Mouse (Mus musculus): ENCODE data around the gene Gm9803.
A peak's percentile ranks its signal among the peaks of the same experiment; 100 is the strongest.
"Not testable (repeated sequence)": the region's sequence is repeated elsewhere in the genome, so short reads cannot be mapped to it uniquely, and the experiment has no call there.

Gm9803 gene

DNA sequence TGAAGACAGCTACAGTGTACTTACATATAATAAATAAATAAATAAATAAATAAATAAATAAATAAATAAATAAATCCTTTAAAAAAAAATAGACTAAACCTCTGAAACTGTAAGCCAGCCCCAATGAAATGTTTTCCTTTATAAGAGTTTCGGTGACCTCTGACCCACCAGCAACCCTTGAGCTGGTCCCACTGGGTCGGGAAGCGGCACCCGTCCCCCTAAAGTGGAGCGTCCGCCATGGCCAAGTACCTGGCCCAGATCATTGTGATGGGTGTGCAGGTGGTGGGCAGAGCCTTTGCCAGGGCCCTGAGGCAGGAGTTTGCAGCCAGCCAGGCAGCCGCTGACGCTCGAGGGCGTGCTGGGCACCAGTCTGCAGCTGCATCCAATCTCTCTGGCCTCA lies at the start of gene Gm9803:
Gene Gm9803, plus strand, starts transcription at position 154 of the 400 bp plus-strand sequence.
- DNase-seq (ENCODE audit: low spot score), result not testable (repeated sequence)

DNA sequence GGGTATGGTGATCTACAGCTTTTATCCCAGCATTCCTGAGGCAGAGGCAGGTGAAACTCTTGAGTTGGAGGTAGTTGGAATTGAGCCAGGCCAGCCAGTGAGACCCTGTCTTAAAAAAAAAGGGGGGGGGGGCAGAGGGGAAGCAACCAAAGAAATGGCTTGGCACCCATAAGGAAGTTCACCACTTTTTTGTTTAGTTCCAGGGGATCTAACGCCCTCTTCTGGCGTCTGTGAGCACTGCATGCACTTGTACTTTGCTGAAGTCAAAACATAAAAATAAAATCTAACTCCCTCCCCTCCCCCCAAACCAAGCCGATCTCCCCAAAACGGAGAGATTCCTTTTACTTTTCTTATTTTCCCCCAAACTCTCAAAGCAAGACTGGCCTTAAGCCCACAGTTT lies 48.5 kb upstream of the Gm9803 start:
- DNase-seq (ENCODE audit: low spot score), result no peak

DNA sequence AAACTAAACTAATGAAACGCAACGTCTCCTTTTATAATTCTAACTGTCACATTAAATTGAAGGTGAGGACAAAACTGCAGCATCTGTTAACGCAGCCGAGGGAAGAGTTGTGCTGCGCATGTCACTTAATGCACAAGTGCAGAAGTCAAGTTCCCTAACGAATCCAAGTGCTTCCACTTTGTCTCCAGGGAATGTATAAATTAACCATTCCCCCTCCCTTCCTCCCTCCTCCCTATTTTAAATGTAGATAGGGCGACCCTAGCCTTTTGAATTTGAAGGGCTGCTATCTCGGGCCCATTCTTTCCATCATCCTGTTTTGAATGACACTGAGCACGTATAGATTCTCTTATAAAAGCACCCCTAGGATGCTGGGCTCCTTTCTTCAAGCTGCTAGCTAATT lies 46.4 kb upstream of the Gm9803 start:
- DNase-seq (ENCODE audit: low spot score), result no peak

DNA sequence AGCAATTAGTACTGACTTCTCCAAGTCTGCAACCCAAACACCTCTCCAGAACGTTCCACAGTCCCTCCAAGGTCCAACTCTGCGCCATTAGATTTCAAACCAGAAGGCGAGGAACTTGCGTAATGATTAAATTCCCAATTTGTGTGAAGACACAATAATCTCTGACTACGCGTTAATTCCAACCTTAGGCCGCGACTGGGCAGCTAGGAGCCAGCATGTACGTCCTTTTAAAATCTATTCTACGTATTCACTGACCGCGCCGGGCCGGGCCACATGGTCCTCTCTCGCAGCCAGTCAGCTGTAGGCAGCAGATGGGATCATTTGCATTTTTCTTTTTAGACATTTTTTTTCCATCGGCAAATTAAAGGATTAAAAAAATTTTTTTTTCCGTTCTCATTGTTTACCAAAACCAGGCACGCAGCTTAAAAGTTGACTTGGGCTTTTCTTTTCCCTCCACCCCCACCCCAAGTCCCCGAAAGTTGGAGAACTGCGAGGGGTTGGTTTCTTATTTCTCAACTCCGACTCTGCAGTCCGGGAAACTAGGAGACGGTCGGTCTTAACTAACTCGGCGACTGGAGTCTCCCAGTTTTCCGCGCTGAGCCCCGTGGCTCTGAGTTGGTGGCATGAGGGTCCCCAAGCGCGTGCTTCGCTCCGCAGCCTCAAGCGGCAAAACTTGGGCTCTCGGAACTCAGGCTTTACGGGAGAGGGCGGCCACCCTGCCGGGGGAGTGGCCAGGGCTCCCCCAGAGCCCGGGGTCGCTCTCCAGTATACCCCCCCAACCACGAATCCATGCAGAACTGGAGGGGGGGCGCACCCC lies 45.8 kb upstream of the Gm9803 start:
- DNase-seq (ENCODE audit: low spot score), result peak; percentile 28

DNA sequence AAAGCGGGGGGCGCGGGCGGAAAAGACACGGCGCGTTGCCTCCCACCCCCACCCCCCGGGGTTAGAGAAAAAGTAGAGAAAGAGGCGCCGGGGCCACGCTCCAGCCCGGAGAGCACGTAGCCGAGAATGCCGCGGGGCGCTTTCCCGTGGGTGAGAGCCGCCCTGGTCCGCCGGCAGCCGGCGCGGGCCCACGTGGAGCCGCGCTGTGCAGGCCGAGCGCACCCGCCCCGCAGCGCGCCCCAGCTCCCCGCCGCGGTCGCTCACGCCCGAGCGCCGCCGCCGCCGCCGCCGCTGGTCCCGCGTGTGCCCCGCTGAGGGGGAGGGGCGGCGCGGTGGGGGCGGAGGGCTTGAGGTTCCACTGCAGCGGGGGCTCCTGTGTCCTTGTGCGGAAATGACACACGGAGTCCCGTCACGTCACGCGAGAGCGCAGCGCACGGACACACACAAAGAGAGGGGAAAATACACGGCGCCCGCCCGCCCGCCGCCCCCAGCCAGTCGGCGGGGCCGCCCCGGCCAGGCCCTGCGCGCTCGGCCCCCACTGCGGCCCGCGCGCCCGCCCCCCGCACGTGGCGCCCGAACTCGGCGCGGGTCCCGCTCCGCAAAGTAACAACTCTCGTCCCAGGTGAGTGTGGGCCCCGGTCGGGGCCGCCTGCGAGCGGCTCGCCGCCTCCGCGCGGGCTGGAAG lies 45.0 kb upstream of the Gm9803 start, which contains the start of gene Bend3:
Gene Bend3, plus strand, starts transcription at position 81 of the 685 bp plus-strand sequence.
- DNase-seq (ENCODE audit: low spot score), result peak; percentile 38

DNA sequence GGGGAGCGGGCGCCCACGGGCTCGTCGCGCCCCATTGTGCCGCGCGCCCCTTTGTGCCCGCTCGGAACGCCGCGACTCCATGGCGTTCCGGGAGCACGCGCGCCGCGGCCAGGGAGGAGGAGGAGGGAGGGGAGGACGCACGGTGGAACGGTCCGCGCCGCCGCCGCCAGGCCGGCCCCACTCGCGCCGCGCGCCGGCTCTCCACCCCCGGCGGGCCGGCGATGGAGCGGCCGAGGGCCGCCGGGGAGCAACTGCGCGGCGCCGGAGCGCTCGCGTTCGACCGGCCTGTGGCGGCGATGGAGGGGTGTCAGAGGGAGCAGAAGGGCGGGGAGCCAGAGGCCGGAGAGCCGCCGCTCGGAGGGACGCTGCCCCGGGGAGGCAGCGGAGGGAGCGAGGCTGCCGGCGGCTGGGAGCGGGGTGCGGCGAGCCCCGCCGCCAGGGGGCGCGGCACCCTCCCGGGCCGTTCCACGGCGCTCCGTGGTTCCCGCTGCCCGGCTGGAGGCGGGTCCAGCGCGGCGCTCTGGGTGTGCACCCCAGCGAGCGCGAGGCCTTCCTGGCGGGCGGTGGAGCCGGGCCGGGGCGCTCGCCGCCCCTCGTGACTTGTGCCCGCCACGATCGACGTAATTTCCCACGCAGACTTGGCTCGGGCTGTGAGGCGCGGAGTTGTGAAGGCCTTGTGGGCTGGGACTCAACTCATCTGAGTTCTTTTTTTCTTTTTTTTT lies 44.3 kb upstream of the Gm9803 start:
- peak; percentile 85 for DNase-seq (ENCODE audit: low spot score)

DNA sequence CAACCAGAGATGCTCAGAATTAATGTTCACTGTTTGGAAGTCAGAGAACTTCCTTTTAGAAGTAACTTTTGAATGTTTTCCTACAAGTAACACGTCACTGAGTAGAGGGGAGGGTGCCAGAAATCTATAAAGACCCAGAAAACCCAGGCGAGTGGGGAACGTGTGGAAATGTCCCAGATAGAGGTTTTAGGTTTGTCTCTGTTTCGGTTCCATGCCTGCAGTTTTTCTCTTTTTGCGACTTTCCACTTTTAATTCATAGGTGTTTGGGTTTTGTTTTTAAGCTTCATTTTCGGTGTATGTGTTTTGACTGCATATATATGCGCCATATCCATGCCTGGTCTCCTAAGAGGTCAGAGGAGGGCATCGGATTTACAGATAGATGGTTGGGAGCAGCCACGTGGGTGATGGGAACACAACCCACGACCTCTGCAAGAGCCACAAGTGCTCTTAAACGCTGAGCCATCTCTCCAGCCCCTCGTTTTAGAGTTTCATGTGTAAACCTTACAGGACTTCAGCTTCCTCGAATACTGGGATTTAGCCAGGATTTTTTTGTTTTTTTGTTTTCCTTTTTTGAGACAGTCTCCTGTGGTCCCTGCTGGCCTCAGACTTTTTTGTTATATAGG lies 43.5 kb upstream of the Gm9803 start:
- DNase-seq (ENCODE audit: low spot score), result no peak

DNA sequence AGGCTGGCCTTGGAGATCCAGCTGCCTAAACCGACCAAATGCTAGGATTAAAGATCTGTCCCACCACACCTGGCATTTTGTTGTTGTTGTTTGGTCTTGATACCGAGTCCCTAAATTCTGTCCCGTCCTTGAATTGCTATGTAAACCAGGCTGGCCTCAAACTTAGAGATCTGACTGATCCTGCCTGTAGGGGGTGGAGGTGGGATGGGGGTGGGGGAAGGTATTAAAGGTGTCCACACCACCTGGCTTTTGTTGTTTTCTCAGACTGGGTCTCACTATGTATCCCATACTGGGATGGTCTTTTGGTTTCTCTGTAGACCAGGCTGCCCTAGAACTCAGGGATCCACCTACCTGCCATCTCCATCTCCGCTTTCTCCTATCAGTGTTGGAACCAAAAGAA lies 42.7 kb upstream of the Gm9803 start:
- DNase-seq (ENCODE audit: low spot score), result no peak

DNA sequence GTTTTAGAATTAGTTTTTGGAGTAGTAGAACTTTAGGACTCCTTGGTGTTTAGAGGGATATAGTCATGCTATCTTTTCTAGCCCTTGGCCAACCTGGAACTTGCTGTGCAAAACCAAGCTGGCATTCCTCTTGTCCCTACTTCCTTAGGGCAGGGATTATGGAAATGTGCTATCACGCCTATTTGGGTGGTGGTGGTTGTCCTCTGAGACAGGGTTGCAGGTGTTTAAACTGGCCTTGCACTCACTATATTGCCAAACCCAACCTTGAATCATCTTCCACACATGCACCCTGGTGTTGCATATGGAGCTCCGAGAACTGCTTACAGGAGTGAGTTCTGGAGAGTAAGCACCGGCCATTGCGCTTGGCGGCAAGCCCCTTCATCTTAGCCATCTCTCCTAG lies 41.9 kb upstream of the Gm9803 start:
- no peak for DNase-seq (ENCODE audit: low spot score)

DNA sequence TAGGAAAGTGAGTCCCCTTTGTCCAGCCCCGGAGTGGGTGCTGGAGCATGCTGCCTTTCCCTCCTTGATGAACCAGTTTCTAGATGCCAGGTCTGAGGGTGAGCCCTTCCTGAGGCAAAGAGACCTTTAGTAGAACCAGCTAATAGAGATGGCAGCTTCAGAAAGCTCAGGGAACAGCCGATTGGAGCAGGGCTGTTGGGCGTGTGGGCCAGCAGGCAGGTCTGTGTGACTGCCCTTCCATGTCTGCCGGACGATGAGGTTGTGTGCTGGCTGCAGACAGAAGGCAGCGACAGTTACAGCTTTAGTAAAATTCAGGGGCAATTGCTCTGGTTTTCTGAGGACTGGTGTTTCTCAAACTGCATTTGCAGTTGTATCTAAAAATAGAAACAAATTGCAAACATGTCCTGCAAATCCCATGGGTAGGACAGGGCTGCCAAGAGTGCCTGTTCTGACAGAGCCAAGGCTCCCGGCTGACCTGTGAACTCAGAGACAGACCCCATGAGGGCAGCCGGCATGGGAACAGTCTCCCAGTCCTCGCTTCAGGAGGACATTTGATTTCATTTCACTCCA lies 40.4 kb upstream of the Gm9803 start:
- peak; percentile 12 for DNase-seq (ENCODE audit: low spot score)

DNA sequence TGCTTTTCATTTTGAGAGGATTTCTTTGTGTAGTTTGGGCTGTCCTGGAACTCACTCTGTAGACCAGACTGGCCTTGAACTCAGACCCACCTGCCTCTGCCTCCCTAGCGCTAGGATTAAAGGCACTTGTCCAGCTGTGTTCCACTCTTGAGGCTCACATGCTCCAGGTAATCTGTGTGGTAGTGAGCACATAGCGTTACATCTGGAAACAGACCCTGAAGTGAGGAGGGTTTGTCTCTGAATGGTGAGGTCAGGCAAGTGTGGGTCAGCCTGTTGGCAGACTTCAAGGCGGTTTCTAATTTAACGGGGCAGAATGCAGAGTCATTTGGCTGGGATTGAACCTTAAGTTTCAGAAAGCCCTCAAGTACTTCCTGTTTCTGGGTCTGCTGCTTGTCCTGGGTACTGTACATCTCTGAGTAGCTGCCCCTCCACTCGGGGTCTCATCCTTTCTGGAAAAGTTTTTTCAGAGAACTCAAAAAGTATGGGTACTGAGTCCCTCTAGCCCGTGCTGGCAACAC lies 38.1 kb upstream of the Gm9803 start:
- DNase-seq (ENCODE audit: low spot score), result no peak

DNA sequence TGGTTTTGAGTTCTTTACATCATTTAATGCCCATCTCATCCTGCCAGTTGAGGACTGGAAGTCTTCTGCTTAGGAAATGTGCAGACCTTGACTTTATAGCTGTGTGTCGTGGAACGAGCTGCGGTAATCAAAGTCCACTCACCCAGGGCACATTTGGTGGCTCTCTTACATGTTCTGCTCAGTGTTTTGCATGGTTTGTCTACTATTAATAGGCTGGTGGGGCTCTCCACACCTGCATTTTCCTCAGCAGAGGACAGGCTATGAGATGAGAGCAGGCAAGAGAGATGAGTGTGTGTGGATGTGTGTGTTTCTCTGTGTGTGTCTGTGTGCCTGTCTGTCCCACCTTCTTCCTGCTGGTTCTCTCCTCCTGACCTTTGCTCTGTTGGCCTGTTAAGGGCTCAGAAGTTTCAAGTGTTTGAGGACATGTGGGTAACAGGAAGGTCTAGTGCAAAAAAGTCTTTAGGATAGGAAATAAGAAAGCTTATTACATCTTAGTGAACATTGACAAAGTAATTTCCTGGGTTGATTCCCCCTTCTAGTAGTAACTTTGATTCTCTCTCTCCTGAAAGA lies 36.4 kb upstream of the Gm9803 start:
- DNase-seq (ENCODE audit: low spot score), result no peak

DNA sequence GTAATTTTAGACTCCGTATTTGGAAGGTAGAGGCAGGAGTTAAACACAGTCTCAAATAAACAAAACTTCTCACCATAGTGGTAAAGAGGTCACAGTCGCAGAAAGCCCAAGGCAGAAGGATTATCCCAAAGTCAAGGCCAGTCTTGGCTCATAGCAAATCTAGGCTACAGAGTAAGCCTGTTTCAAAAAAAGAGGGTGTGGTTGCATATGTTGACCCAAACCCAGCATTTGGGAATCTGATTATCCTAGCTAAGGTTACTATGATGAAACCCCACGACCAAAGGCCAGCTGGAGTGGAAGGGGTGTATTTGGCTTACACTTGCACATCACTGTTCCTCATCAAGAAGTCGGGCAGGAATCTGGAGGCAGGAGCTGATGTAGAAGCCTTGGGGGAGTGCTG lies 35.6 kb upstream of the Gm9803 start:
- DNase-seq (ENCODE audit: low spot score), result no peak

DNA sequence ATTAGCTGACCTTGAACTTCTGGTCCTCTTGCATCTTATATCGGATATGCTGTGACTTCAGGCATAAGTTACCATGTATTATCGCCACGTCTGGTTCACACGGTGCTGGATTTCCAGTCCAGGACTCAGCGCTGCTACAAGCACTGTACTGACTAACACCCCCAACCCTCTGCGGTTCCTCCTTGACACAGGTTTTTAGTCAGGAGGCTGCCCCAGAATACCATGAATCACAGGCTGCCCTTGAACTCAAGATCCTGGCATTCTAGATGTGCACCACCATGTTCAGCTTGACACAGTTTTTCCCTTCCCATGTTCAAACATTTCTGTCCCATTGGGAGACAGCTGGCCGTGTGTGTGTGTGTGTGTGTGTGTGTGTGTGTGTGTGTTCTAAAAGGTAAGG lies 34.7 kb upstream of the Gm9803 start:
- DNase-seq (ENCODE audit: low spot score), result no peak

DNA sequence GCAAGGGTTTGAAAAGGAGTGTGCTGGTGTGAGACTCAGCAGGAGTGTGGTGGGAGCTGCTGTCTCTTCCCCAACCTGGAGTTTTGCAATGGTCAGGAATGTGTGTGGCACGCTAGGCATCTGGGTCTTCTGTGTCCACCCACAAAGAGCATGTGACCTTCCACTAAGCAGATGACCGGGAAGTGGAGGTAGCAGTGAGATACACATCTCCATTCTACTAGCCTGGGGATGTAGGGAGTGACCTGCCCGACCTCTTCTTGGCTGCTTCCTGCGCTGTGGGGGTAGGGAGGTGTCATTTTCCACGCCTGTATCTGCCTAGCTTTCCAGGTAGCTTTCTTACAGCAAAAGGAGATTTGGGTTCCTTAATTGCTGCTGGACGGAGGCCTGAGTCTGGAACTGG lies 34.3 kb upstream of the Gm9803 start:
- DNase-seq (ENCODE audit: low spot score), result no peak

DNA sequence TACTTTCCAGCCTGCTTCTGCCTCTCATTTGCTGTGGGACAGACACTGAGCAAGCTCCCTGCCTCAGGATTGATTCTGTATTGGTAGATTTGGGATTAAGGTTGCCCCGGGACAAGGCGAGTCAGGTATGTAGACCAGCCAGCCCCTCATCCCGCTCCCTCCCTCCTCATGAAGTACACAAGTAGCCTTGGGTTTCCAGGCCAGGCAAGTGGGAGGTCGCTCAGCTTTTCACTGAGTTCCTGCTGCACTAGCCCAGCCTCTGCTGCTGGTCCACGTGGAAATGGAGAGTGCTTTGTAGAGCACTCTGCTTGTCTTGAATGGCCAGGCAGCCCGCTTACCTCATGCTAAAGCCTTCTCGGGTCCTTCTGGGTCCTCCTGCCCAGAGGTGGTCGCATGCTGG lies 33.9 kb upstream of the Gm9803 start:
- no peak for DNase-seq (ENCODE audit: low spot score)

DNA sequence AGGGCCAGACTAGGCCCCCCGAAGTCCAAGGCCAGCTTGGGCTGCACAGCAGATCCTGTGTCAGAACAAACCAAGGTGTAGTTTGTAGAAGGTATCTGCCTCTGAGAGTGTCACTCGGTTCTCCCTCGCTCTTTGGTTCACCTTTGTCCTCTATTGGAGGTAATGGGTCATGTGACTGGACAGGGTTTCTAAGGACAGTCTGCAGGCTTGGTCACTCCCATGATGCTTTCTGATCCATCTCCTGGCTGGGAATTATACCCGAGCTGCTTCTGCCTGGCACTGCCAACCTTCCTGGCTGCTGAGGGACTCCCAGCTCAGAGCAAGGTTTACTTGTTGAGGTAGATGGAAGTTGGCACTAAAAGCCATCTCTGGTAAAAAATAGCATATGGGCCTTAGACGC lies 33.0 kb upstream of the Gm9803 start:
- DNase-seq (ENCODE audit: low spot score), result no peak

DNA sequence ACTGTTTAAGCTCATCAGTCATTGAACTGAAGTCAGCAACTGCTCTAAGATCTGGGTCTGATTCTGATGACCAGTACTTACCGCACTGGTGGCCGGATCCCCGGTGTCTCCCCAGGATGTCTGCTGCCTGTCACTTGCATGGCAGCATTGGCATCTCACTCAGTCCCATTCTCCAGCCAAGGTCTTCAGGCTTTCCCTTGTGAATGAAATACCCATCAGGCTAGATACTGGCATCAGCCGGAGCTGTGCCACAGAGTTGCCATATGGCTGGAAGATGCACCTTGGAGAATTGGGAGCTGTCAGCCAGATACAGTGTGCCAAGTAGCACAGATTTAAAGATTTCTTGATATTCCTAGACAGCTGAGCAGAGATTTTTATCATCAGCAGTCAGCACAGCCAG lies 21.3 kb upstream of the Gm9803 start:
- DNase-seq (ENCODE audit: low spot score), result no peak

DNA sequence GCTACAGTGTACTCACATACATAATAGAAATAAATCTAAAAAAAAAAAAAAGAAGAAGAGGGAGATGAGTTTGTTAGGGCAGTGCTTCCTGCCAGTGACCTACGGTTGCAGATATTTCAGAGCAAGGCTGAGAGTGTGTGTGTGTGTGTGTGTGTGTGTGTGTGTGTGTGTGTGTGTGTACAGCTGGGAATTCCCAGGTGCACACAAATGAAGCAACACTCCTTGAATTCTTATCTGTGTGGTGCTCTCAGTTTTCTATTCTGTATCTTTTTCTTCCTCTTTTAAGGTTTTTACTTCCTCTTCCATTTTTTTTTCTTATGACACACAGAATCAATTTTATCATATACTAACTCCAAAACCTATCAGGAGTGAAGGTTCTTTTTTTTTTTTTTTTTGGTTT lies 19.6 kb upstream of the Gm9803 start:
- no peak for DNase-seq (ENCODE audit: low spot score)

DNA sequence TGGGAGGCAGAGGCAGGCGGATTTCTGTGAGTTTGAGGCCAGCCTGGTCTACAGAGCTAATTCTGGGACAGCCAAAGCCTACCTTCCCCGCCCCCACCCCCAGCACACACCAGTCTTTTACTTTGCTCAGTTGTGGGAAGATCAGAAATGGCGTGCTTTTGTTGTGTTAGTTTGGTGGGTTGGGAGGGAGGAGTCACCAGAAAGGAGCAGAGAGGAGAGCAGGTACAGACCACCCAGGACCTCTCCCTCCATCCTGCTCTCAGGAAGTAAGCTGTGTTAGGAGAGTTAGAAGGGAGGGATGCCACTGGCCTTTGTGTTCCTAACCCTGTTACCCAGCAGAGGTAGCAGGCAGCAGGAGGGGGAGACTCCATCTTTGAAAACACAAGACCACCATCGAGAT lies 16.8 kb upstream of the Gm9803 start:
- no peak for DNase-seq (ENCODE audit: low spot score)

DNA sequence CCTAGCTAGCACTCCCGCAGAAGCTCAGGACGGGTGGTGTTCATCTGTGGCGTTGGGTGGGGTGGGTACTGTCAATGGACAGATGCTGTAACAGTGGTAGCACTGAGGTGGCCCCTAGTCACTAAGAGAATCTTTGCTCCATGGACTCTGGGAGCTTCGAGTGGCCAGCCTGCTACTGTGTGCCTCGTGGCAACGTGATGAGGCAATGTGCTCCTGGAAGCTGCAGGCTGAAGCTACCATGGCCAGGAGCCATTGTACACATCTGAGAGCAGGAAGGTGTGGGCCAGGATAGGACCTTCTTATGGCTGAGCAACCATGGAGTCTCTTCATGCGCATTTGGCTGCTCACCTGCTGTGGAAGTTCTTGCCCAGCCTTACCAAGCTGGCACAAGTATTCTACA lies 14.7 kb upstream of the Gm9803 start:
- no peak for DNase-seq (ENCODE audit: low spot score)

DNA sequence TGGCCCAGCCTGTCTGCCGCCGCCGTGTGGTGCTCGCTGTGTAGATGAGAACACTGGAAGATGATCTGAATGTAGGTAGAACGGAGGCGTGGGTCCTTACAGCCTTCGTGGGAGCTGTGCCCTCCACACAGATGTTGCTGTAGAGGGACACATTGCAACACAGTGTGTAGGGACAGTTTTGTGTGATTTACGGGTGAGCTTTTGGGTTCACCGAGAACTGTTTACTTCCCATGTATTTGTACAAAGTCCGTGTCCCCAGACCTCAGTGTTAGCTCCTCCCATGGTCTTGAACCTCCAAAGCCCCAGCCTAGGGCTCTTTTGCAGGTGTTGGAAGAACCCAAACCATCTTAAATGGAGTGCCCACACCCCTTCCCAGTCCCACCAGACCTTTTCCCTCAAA lies 10.9 kb upstream of the Gm9803 start:
- DNase-seq (ENCODE audit: low spot score), result no peak
